Mouse (Mus musculus) right cerebral cortex, postnatal 4 days (tissue): ENCODE measurements around the gene Azin2.

Source experiments
- DNase-seq: peaks from one replicate; pipeline ENCODE4 v3.0.0-alpha.2; 2022

Azin2 gene

DNA sequence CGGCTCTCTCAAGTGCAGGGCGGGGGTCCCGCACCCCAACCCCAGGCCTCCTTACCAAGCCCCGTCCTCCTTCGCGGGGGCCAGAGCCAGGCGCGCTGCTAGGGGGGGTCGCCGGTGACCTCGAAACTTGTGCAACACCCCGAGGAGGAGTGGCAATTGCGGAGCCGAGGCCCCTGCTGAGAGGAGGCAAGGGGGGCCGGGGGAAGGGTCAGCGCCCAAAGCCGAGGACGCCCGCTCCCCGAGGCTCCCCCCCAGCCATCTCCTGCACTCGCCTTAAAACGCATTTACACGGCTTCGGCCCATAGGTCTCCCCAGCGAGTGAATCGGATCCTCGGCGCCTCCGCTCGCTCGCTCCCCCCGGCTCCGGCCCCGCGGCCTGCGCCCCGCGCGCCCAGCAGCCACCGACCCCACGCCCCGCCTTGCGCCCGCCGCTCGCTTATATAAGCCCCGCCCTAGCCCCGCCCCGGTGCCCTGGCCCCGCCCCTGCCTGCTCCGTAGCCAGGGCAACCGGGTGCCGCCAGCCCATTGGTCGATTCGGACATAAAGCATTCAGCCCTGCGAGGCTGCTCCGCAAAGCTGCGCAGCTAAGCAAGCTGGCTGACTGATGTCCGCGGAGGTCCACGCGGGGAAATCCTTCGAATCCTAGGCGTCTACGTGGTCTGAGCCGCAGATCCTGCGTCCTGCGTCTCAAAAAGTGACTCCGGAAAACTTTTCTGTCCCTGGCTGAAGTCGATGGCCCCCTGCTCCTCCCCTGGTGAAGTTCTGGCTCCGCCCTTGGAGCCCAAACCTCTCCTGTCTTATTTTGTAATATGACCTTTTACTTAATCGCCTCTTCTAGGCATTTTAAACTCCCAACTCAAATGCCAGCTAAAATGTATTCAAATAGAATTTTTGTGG, at the start of gene Azin2:
Azin2 (minus strand) TSS at position 414 of the 897 bp plus-strand sequence.
- DNase-seq, result peak; percentile 97

DNA sequence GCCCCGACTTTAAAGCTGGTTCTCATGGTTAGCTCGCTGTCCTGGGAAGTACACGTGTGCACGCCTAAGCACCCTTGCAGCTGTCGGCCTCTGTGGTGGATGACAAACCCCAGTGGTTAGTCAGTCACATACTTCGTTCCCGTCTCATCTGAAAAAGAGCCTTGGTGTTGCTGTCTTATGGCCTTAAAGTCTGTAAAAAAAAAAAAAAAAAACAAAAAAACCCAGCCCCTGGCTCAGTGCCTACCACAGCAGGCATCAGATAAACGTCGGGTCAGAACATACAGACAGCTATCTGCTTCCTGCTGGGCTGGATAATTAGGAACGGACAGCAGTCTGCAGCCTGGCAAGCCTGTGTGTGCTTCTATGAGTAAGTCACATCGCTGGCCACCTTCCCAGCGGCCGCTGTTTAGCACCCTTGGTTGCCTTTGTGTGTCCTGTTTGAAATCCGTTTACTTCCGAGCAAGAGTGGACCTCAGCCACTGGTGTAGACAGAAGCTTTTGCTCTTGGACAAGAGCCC, 49.4 kb upstream of the Azin2 start:
- peak; percentile 24 for DNase-seq

DNA sequence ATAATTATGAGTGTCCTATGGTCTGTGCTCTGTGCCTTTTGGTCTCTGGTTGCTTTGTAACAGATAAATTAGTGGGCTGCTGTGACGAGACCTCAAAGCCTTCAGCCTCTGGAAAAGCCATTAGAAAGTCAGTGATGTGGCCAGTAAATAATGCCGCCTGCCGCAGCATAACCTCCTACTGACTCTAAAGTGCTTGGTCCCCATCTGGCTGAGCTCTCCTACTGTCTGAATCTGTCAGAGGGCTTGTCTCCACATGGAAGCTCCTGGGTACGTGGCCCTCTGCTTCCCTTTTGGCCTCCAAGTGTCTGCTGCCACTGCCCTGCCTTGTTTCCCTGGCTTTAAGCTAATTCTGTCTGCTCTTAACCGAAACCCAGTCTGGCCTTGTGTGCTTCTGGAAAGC, 47.3 kb upstream of the Azin2 start:
- no peak for DNase-seq

DNA sequence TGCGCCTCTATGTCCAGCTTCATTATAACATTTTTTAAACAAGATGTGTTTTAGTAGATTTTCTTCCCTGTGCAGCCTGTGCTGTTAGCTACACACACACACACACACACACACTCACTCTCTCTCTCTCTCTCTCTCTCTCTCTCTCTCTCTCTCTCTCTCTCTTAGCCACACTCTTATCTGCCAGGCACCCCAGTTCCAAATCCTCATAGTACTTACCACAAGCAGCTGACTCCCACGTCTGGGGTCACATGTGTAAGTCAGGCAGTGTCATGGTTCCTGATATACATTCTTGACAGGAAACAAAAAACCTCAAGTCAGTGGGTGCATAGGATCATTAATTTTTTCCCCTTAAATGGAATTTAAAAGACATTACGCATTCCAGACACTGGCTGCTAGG, 46.4 kb upstream of the Azin2 start:
- no peak for DNase-seq

DNA sequence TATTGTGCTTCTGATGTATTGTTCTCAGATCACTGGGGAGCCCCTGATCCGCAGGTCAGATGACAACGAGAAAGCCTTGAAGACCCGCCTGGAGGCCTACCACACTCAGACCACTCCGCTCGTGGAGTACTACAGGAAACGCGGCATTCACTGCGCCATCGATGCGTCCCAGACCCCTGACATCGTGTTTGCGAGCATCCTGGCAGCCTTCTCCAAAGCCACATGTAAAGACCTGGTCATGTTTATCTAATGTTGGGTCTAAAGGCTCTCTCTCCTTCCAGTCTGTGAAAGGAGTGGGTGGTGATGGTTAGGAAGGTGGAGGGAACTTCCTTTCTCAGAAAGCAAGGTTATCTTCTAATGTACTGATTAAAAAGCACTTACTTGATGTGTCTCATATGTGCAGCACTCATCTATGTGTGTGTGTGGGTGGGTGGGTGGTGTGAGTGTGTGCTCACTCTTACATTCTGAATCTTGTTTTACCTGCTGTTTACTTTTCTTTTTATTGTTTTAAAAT, 45.8 kb upstream of the Azin2 start:
- no peak for DNase-seq

DNA sequence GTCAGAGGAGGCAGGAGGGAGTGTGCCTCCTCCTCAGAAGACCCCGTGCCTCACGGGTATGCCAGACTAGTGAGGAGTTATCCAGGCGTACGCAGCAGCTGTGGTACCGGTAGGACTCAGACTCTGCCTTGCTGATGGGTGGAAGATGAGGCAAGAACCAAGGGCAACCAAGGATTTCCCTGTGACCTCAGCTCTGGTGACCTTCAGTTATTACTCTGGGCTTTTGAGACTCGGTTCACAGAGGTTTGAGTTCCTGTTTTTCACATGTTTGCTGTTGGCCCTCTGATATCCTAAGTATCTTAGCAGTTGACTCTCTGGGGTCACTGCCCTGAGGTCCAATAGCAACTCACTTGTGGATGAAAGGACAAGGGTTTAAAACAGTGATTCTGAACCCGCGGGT, 41.5 kb upstream of the Azin2 start:
- DNase-seq, result no peak

DNA sequence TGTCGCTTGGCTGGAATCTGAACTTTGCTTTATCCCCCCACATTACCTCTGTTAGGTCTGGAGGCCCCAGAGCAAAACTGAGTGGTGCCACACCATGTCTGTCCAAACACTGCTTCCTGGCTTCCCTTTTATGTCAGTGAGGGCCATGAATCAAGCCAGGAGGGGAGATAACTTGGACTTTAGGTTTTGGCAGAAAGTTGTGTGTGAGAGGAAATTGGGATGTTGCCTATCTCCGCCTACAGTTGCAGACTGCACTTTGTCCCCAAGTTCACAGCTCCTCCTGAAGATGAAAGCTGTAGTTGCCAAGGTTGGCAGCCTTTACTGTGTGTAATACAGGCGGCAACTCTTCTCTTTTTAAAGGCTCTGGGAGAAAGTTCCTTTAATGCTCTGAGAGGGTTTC, 38.5 kb upstream of the Azin2 start:
- no peak for DNase-seq

DNA sequence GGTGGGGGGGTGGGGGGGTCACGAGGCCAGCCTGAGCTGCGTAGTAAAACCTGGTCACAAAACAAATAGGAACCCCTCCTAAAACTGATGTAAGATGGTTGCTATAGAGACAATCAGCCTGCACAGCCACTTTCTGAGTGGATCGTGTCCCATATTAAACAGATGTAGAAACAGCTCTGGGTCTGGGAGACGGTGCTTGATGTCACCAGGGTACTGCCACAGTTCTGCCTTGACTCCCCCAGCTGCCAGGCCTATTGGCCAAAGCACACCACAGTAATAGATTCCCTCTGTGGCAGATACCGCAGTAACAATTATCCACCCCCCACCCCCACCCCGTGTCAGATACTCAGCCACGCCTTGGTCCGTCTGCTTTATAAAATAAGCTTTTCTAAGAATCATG, 36.2 kb upstream of the Azin2 start:
- DNase-seq, result no peak

DNA sequence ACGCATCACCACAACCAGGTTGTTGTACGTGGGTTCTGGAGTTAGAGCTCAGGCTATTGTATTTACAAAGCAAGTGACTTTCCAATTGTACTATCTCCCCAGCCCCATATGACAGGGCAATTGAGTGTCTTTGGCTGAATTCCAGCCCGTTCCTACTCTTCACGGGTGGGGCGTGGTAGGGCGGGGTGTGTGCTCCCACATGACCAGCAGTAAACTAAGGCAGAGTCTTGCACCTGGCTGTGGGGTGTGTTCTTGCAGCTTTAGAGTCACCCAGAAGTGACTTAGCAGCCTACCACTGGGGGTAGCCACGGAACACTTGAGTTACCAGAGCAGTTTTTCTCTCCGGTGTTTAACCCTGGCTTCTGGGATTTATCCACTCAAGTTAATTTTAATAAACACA, 35.0 kb upstream of the Azin2 start:
- DNase-seq, result no peak

DNA sequence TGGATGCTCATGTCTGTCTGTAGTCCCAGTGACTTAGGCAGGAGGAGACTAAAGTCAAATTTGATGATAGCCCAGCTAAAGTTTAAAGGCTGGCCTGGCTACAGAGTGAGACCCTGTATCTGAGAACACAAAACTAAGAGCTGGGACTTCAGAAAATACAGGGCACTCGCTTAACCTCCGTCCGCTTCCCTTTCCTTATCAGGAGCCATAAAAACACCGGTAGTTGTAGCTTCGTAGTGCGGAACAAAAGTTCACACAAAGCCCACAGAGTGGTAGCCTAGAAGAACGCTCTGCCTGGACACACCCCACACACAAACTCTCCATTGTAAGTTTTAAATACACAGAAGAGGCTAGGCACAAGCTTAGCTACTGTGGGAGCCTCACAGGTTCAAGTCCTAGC, 33.0 kb upstream of the Azin2 start:
- DNase-seq, result no peak

DNA sequence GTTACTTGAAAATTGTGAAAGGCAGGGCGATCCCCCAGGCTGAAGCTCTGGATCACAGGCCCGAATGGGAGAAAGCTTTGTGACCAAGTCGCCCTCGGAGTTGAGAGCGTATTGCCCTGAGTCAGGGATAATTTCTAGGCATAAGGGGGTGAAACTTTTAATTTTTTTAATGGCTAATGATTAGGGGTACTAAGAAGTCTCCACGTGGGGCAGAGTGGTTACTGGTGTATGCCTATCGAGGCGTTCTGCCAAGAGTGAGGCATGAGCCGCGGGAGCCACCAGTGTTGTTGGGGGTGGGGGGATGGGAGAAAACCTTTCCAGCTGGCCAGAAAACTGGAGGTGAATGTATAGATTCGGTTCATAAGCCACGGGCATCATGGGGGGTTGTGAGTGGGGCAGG, 31.4 kb upstream of the Azin2 start:
- no peak for DNase-seq

DNA sequence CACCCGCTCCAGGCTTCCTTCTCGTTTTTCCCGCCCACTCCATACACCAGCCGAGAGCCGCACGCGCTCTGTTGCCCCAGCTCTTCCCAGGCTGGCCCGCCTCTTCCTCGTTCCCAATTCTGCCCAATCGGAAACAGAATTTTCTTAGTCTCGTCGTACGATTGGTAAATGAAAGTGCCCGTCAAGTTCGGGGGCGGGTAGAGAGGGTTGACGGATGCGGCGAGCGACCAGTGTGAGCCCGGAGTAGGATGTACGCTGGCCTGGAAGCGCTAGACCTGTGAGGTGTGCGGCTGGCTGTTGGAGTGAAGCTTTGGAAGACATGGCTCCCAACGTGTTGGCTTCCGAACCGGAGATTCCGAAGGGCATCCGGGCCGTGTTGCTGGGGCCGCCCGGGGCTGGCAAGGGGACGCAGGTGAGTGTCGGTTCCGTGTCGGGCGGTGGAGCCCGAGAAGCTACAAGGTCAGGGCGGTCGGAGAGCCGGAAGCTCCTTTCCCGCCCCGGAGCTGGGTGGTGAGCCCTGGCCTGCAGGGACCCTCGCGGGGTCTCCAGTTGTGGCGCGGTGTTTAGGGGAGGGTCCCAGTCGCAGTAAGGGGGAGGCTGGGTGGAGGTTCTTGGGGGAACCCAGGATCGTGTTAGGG, 30.9 kb upstream of the Azin2 start:
- DNase-seq, result peak; percentile 93

DNA sequence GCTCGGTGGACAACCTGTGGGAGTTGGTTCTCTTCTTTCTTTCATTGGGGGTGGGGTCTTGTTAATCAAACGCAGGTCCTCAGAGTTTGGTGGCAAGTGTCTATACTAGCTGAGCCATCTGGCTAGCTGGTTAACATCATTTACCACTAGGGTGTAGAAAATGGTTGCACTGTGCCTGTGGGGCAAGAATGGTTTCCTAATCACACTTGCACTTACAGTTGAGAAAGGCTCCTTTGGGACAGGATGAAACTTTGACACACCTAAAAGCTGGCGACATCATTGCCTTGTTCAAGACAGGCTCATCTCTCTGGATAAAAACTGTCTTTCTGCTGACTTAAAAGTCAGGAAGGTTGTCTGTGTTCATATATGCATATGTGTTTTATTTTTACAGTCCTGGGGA, 29.9 kb upstream of the Azin2 start:
- DNase-seq, result no peak

DNA sequence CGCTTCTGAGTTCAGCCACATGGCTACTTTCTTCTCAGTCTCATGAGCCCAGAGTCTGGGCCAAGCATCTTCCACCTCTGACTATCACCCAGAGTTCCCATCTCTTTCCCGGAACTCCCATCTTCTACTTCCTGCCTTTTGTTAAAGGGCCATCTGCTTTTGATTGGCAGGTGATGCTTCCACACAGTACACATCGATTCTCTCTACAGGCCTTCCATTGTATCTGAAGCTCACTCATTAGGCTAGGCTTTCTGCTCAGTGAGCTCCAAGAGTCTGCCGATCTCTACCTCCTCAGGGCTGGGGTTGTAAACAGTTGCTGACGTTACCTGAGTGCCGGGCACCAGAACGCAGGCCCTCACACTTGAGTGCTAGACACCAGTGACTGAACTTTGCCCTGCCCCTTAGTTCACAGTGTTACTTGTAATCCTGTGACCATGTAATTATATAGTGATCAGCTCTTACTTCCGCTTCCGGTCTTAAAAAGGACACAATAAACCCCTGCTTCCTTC, 29.3 kb upstream of the Azin2 start, which contains the start of gene Ak2:
Ak2 (plus strand) TSS at position 459 of the 509 bp plus-strand sequence.
- no peak for DNase-seq

DNA sequence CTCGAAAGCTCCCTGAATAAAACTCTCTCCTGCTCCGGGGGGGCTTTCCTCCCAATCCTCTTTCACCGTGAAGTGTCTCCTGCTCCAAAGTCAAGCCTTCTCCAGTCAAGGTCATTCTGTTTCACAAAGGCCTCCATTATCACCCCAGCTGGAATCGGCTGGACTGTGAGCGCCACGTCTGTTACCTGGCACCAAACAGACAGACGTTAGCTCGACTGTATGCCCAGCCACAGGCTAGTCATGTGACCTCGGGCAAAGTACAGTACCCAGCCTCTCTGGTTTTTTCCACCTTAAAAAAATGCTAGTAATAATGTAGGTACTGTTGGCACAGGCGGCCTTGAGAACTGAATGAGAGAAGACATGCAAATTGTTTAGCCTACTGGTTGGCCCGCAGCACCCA, 27.4 kb upstream of the Azin2 start:
- no peak for DNase-seq

DNA sequence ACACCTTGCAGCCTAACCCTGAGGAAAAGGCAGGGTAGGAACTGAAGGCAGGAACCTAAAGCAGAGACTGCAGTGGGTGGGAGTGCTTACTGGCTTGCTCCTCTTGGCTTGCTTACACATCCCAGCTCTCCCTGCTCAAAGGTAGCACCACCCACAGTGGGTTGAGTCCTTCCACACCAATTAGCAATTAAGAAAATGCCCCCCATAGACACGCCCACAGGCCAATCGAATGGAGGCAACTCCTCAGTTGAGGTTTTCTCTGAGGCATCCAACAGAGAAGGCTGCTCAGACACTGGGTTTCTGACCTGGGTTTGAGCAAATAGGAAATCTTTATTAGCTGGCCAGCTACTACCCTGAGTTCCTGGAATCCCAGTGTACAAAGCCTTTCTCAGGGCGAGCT, 26.7 kb upstream of the Azin2 start:
- no peak for DNase-seq

DNA sequence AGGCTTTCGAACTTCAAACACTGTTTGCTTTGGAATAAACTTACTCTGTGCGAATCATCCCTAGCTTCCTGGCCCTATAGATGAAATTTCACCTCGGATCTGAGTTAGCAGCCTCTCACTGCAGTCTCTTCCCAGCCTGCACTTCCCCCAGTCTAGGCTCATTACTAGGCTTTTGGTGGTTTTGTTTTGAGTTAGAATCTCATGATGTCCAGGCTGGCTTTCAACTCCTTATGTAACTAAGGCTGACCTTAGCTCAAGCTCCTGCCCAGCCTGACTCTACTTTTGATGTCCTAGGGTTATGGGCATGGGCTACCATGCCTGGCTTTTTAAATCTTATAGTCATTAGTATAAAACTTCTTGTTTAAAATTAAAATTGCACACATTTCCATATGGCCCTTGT, 22.4 kb upstream of the Azin2 start:
- DNase-seq, result no peak

DNA sequence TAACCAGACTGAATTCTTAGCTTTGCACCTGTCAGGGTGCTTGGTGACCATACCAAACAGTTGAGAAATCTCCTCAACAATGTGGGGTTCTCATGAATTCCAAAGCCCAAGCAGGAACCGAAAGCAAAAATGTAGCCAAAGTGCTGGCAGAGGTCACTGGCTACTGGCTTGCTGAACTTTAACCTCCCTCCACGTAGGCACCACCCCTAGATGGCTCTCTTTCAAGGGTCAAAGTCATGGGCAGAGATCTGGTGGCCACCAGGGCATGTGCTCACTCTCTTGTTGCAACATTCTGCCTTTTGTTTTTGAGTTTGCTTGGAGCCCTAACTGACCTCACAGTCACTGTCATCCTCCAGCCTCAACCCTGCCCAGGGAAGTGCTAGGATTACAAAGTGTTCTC, 21.4 kb upstream of the Azin2 start:
- no peak for DNase-seq

DNA sequence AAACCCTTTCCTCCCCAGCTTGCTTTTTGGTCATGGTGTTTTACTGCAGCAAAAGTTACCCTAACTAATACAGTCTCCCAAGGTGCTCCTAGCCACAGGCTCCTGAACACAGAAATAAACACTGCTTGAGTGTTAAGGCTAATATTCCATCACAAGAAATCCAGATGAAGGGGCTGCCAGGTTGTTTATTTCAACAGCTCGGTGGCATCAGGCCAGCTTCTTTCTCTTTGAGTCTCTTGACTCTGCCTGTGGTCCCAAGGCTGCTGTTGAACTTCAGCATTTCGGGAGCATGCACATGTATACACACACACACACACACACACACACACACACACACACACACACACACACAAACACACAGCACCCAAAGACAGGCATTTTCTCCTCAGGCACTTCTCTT, 20.9 kb upstream of the Azin2 start:
- no peak for DNase-seq

DNA sequence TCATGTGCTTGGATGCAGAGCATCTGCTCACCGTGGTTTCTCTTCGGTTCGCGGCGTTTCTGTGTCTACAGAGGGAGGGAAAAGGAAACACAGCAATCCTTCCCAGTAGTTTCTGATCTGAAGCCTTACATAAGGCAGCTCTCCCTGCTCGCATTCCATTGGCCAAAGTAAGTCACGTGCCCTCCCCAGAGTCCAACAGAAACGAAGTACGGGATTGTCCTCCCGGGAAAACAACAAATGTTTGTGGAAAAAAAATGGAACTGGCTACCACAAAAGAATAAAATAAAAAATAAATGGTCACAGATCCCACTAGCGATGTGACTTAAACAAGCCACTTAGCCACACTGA, 19.6 kb upstream of the Azin2 start:
- DNase-seq, result no peak

DNA sequence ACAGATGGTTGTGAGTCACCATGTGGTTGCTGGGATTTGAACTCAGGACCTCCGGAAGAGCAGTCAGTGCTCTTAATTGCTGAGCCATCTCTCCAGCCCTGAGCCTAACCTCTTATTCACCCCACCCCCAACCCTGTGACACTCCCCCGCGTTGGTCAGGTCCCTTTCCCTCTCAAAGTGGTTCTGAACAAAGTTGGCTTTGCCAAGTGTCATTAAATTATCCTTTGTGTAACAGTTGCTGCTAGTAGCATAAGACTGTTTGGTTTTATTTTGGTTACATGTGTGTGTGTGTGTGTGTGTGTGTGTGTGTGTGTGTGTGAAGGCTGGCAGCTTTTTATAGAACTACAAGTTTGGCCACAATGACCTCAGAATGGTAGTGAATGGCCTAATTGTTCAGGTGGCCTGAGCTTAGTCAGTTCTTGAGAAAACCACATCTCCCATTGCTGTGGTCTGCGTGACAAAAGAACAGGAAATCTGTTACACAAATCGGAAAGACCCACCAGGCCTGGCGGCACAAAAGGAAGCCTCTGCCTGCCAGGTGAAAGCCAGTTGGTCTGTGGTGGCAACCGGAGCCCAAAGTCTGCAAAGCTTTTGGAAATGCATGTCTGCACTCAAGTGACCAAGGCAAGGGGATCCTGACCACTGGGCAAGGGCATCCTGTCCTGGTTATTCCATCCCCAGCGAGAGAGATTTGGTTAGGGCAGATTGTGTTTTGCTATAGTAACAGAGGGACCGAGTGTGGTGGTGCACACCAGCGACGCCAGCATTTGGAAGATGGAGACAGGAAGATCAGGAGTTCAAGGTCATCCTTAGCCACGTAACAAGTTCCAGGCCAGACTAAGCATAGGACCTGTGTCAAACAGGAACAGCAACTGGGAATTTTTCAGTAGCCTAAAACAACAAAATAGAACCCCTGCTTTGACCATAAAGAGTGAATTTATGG, 18.9 kb upstream of the Azin2 start:
- no peak for DNase-seq

DNA sequence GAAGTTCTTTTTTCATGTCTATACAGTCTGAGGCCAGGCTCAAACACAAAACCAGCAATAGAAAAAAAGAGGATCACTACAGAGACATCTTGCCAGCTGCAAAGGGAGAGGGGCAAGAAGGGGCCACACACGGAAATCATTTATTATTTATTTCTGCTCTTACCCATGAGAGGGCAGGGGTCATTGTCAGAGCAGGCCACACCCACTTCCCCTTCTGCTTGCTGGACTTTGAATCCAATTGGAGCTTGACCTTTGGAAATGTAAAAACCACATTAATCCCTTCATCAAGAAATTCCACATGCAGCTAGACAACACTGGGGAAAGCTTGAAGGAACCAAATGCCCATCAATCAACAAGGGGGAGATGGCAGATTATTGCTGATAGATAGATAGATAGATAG, 16.4 kb upstream of the Azin2 start:
- DNase-seq, result no peak

DNA sequence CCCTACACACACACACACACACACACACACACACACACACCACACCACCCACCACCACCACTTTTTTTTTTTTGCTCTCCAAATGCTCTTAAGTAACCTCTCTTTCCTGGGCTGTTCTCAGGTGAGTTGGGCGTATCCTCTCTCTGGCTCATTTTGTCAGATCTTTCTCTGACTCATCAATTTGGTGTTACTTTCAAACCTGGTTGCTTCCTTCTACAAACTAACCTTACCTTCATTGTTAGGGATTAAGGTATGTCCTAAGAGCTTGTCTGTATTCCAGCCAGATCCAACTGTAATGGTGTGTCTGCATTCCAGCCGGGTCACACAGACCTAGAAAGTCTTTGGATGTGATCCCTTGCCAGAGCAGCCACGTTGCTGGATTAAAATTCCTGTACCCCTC, 15.0 kb upstream of the Azin2 start:
- no peak for DNase-seq
